Mouse (Mus musculus) naive thymus-derived CD4-positive, alpha-beta T cell, adult 2 months (primary cell): Measurements from ENCODE around the gene Hoxd9.

Experiments used
- DNase-seq: peaks from one replicate; pipeline ENCODE4 v3.0.0-alpha.2; 2011; ENCODE audit warnings: low read depth

Hoxd9 gene

DNA sequence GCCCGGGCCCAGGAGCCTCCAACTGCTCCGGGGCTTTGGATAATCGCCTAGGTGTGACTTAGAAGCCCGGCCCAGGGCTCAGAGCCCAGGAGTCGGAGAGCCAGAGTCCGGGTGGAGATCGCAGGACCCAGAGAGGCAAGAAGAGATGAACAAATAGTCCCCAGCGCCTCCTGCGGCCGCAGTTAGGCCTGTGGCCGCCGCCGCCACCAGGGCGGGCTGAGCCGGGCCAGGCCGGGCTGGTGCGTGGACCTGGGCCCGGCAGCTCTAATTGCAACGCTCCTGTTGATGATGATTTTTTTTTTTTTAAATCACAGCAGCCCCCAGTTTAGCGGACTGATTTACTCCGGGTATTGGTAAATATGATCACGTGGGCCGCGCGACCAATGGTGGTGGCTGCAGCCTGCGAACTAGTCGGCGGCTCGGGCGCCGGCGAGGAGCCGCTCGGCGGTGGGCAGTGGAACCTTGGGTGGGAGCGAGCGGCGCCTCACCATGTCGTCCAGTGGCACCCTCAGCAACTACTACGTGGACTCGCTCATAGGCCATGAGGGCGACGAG is at the start of gene Hoxd9:
TSS of gene Hoxd9 (plus strand) at position 161 of the 555 bp plus-strand sequence.
- peak; percentile 34 for DNase-seq

DNA sequence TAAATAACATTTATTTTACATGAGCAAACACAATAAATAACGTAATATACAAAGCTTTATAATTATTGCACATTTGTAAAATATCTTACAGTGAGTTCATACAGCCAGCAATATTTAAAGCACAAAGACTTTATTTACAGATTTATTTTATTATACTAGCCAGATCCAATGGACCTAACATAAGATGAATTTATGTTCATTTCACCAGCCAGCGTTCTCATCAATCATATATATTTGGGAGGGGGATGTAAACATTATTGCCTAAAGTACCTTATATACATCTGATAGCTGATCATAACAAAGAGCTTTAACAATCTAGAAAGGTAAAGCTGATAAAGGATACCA is 44.6 kb upstream of the Hoxd9 start:
- no peak for DNase-seq

DNA sequence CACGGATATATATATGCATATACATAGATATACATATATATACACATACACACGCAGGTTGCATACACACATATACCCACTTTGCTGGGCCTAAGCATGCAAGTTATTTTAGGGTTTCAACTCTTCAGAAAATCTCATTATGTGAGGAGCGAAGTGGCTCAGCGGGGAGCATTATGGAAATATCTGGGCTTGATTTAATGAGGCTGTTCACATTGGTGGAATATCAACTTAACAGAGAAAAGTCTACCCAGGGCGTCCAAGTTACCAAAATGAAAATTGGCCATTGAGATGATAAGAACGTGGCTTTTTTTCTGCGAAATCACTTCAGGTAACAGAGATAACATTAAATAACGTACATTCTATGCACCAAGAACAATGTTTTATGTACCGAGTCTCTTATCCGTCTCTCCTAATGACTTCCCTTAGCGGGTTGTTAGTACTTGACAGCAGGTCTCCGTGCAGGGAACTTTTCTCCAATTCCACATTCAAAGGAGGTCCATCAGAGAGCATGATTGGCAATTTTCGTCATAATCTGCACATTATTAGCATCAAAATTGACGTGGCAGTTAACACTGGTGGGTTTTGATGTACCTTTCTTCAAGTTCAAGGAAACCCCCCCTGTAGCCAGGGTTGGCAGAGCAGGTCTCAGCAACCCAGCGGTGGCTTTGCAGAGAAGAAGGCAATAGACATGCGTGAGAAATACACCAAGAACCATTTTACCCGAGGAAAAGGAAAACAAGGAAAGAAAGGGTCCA is 43.6 kb upstream of the Hoxd9 start:
- no peak for DNase-seq

DNA sequence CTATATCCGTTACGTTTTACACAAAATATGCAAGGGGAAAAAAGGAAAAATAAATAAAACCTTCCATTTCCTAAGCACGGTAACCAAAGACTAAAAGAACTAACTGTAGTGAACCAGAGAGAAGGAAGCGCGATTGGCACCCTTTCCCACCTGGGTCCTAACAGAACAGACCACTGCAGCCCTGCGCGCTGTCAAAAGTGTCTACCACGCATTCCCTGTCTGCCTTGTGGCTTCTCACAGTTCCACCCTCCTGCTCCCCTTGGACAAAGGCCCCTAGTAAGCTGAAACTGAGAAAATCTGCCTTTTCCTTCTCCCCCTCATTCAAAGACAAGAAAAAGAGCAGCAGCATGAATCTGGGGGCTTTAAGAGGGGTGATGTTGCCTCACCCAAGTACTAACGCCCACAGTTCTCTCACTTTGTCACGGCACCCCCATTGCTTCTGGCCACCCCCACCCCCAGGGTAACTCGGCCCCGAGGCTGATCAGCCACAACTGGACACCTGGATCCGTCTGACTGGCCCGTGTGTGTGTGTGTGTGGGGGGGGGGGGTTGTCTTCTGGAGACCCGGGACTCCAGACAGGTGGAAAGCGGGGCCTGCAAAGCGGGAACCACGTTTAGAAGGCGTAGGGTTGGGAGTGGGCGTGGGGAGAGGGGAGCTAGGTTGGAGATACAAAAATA is 42.6 kb upstream of the Hoxd9 start:
- no peak for DNase-seq

DNA sequence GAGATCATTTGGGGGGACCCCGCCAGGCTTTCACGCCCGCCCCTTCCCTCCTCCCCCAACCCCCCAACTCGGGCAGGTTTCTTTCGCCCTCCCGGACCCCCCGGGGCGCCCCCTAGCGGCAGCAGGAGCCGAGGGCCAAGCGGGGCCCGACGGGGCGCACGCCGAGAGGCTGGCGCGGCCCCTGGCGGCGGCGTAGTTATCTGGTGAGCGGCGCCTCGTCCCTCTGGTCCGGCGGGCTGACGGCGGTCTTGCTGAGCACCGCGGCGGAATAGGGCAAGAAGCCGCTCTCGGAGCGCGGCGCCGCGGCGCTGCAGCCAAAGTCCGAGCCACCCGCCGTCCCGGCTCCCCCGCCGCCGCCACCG is 42.1 kb upstream of the Hoxd9 start:
- DNase-seq = no peak

DNA sequence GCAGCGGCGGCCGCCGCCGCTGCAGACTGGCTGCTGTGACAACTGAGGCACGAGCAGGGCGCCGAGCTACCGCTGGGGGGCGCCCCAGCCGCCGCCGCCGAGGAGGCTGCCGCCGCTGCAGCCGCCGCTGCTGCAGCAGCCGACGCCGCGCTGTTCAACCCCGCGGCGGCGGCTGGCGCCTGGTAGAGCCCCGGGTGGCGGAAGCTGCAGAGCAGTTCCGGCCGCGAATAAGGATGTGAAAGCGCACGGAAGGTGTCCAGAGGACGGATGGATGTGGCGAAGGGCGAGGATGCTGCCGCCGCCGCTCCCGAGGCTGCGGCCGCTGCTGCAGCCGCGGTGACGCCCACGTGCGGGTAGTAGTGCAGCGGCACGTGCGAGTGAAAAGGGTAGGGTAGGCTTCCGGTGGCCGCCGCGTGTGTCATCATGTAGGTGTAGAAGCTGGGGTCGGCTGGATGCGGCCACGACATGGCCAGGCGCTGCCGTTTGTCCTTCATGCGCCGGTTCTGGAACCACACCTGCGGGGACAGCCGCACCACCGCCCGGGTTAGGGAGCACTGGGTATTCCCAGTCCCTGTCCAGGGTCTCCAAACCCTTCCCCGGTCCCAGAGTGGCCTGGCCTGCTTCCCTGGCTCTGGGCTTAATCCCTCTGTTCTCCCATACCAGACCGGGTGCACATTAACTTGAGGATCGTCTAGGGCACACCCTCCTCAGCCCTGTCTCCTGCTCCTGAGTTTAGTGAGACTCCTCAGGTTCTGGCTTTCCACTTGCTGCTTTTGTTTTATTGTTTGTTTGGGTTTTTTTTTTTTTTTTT is 41.5 kb upstream of the Hoxd9 start:
- peak; percentile 45 for DNase-seq

DNA sequence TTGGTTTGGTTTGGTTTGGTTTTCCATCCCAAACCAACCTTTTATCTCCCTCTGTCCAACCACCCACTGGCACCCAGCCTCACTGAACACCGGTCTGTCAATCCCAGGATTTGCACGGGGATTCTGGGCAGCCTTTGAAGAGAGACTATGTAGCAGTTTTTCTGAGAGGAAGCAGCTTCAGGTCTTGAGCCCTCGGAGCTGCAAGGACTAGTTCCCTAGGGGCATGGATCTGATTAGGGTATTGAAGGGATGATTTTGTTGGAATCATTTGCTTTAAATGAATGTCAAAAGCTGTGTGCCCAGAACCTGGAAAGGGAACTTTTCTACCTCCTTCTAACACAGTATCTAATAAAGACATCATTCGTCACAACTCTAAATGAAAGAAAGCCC is 40.9 kb upstream of the Hoxd9 start:
- no peak for DNase-seq

DNA sequence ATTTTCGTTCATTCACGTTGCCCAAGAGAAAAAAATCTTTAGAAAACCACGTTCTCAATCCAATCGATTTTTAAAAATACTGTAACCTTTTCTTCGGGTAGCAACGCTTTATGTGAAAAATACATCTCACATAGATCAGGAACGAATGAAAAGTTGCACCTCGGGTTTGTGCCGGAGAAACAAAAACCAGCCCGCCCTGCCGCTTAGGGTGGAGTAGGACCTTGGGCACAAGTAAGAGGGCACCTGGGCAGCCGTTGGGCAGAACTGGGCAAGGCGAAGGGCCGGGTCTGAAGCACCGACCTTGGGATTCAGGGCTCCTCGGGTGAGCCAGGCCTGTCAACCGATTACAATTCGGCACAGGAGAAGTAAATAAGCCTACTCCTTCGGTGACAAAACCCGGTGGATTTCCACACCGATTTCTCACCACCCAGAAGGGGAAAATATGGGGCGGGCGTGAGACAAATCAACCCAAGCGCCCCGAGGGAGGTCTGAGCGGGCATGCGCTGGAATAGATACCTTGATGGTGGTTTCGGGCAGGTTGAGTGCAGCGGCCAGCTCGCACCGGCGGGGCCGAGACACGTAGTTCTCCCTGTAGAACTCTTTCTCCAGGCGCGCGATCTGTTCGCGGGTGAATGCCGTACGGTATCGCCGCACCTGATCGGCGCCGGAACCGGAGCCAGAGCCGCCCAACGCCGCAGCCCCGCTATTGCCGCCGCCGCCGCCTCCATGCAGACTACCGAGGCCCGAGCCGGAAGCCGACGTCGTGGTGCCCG is 40.1 kb upstream of the Hoxd9 start:
- DNase-seq = peak; percentile 39

DNA sequence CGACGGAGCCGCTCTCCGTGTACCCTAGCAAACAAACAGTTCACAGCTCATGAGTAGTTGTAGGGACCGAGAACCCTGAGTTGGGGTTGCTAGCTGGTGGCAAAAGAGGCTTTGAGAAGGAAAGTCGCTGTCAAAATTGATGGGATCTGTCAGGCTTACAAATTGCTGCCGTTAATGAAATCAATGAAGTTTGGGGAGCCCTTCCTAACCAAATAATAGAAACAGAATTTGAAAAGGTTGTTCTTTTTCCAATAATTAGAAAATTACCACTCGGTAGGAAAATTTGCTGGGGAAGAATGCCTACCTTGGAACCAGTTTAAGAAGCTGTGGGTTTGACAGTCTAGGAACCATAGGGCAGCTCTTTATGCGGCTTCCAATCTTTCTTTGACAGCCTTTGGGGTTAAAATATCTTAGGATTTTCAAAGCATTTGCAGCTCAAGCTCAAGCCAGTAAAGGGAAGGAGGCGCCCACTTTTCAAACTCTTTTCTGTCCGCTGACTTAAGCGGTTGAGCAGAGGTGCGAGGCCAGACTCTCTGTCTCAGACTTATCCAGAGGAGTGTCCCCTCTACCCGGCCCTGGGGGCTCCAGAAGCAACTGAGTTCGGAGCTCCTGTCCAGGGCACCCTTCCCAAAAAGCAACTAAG is 39.4 kb upstream of the Hoxd9 start:
- no peak for DNase-seq

DNA sequence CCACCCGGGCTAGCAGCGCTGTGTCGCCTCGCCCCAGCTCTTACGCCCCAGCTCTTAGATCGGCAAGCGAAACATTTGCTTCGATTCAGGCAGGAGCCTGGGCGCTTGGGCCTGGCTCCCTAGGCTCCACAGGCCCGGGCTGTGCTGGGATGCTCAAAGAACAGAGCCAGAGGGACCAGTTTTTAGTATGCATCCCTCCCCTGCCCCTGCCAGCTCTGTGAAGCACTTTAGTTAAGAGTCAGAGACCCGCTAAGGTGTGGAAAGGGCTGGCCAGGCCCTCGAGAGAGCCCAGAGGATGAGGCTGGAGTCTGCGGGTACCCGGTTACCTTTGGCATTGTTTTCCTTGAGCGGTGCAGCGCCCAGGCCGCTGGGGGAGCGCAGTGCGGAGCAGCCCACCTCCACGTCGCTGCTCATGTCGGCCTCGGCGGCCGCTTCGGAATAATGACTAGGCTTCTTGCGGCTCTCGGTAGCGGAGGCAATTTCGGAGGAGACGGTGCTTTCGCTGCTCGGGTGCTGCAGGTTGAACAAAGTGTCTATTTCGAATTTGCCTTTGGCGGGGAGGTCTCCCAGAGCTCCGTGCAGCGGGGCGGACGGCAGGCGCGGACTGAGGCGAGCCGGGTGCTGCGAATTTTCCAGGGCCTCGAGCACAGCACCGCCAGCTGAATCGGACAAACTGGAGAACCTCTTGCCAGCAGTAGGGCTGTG is 38.7 kb upstream of the Hoxd9 start:
- DNase-seq = no peak

DNA sequence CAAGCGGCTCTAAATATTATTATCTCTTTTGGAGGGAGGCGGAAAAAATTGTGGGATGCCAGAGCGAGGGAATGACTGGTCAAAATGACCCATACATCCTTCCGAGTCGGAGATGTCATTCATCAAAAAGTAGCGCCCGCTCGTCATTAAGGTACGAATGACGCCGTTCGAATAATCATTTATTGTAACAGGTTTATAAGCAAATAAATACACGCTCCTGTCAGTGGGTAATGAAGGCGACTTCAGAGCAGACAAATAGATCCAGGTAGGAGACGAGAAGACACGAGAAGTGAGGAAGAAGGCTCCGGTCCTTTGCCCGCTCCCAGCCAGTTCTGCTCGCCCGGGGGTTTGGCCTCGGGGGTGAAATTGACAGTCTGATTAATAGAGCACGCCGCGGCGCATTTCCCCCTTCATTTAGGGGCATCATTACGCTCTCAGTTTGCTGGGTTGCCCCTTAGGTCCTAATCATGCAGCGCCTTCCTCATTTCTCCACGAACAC is 38.0 kb upstream of the Hoxd9 start, which contains the start of gene Evx2:
TSS of gene Evx2 (minus strand) at position 51 of the 499 bp plus-strand sequence.
- DNase-seq = no peak

DNA sequence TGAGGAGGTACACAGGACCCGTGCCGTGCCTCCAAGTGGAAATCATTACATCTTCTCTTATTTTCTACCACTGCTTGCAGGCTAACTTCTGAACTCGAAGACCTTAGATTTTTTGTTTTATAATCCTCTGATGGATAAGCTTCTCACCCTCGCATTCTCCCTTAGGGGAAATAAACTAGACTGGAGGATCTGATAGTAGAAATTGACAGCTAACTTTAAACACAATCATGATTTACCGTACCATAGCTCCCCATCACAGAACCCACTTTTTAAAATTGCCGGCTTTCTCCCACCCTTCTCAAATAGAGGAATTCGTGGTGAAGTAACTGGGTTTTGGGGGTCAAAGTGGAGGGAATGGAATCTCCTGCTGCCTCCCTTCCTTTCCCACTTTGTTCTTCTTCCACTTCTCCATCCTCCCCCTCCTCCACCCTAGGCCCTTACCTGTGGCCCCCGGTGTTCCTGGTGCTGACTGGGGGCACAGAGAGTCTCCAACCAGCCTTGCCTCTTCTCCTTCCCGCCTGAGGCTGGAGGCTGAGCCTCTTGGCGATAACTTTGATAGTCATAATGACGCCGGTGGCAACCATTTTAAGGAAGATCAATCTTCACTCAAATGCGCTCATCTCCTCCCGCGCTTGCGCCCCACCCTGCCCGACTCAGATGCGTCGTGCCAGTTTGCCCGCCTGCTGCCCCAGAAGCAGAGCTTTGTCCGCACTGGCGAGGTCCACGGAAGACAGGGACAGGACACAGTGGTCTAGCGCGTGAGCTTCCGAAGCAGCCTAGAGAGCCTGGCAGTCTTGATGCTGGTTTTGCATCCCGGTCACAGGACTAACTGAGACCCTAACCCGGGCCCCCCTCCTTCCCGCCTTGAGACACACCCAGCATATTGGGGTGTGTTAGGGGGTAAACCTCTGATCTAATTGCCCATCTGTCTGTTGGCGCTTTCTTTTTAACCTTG is 36.8 kb upstream of the Hoxd9 start:
- no peak for DNase-seq

DNA sequence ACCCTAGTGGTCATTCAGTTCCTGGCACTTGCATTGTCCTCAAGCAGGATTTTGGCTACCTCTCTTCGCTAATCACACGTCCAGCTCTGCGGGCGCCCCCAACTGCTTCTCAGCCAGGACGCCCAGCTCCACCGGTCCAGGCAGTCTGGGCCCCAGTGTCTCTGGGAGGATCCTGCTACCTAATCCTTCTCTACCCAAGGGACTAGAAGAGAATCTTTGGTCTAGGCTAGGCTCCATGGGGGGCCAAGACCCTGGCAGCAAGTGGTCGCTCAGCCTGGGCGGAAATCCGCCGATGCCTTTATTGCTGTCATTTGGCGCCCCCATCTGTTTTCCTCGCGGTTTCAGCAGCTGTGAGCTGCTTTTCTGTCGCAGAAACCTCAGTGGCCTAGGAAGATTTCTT is 35.8 kb upstream of the Hoxd9 start:
- no peak for DNase-seq

DNA sequence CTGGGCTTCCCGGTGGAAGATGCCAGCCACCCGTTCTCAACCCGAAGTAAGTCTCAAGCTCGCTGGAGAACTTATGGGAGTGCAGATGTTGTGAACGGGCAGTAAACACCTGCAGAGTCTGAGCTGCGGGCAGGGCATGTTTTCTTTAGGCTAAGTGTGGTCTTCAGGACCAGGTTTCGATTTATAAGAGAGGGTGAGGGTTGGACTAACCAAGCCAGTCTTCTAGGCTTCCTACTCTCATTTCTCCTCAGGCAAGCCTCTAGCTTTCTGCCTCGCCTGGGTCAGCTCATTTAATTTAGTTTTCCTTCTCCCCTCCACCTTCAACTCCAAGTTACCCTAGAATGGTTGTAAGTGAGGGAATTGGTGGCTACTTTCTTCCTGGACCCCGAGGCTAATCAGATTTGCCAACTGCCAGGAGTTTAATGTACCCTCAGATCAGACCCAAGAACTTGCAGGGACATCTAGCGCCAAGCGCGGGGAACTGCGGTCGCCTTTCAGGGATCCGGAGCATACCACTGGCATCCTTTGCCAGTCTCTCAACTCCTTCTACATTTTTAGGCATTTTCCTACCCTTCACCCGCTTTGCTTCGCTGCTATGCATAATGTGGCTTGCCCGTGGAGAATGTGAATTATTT is 34.1 kb upstream of the Hoxd9 start:
- no peak for DNase-seq

DNA sequence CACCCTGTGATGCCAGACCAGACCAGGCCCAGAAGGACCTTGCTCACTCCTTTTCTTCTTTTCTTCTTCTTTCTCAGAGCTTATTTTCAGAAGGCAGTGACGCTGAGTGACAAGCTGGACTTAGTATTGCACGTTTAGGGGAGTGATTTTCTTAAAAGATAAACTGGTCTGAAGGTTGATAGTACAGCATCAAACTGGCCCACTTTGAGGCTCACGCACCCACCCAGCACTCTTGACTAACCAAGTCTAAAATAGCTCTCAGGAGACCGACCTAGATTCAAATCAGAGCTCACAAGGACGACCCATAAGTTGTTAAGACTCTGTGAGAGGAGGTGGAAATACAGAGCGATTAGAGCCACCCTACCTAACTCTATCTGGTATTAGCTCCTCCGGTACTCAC is 31.1 kb upstream of the Hoxd9 start:
- DNase-seq = no peak

DNA sequence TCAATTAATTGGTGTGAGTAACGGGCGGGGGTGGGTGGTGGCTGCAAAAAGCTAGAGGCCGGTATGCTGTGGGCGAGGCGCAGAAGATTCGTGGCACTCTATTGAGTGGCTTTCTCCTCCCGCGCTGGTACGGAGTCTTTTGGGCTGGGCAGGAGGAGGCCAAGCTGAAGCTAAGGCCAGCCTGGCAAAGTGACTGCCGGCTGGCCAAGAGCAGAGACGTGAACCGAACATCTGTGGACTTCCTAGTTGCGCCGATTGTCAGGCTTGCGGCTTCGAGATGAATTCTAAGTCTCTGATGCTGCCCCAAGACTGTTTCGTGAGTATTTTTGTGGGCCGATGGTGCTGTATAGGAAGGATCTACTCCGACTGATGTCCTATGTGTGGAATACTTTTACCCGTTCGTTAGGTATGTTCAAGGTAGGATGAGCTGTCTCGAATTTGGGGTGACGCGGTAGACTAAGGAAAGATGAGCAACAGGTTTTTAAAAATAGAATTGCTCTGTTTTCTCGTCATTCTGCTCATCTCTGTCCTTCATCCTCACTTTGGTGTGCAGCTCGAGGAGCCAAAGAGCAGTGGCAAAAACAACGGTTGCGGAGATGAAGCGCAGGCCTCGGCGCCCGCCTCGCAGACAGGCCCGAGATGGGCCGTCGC is 30.2 kb upstream of the Hoxd9 start:
- DNase-seq = no peak

DNA sequence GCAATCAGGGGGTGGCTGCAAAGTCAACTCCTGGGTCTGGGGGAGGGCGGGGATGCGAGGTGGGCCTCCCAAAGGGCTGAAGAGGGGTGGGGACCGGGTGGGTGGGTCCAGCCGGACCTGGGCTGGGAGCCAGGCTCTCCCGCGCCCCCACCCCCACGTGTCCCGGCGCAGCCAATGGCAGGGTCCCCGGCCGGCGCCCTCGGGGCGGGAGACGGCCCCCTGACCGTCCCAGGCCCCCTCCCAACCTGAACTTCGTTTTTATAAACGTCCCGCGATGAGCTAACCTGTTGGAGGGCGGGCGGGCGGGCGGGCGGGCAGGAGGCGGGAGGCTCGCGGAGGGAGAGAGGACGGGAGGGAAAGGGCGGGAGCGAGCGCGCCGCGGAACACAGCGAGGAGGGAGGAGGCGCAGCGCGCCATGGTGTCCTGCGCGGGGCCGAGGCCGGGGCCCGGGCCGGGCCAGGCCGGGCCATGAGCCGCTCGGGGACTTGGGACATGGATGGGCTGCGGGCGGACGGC is 29.6 kb upstream of the Hoxd9 start, which contains the start of gene Hoxd13:
TSS of gene Hoxd13 (plus strand) at position 469 of the 516 bp plus-strand sequence.
- DNase-seq = no peak
